Mouse (Mus musculus) layer of hippocampus, adult 18-20 months (tissue): Measurements from ENCODE around the gene Nos1ap. TPM values are rescaled to one million over a fixed set of nuclear protein-coding genes. Genes with fewer than 3 reads are reported as not detected.

ENCODE experiments used
- DNase-seq, 2 experiments: peaks; one replicate each; pipeline ENCODE4 v3.0.0; 2022; ENCODE audit warnings: low spot score in 2 of 2
- total RNA-seq, 2 experiments: library from RNA; stranded (reverse); gene quantifications; 2 replicates each; pipeline ENCODE4 v1.2.3; 2021

Nos1ap gene
- total RNA-seq, 2 experiments from 2014 or later: 187 to 213 TPM

GRCm38 (mm10) chr1:170303103-170303502, 286.6 kb downstream of the Nos1ap start:
- no peak for DNase-seq

- DNase-seq: no peak
These were observed 287.2 kb downstream of the Nos1ap start for GRCm38 (mm10) chr1:170302456-170302855.

GRCm38 (mm10) chr1:170301686-170302085, 288.0 kb downstream of the Nos1ap start:
- no peak for DNase-seq

- no peak for DNase-seq
These were observed 290.2 kb downstream of the Nos1ap start for GRCm38 (mm10) chr1:170299496-170299895.

- DNase-seq: peak in 1 of 2 experiments; percentile 32
These were observed 294.7 kb downstream of the Nos1ap start for GRCm38 (mm10) chr1:170294786-170295570.

- no peak for DNase-seq
These were observed 296.4 kb downstream of the Nos1ap start for GRCm38 (mm10) chr1:170293257-170293656.

GRCm38 (mm10) chr1:170292239-170292951, 297.3 kb downstream of the Nos1ap start:
- peak; percentile 47 to 88 for DNase-seq

GRCm38 (mm10) chr1:170282415-170283129, 307.1 kb downstream of the Nos1ap start:
- DNase-seq: no peak

- DNase-seq: no peak
These were observed 312.6 kb downstream of the Nos1ap start, which contains the start of gene Sh2d1b1 for GRCm38 (mm10) chr1:170277016-170277415. Gene Sh2d1b1, plus strand, starts transcription at chr1:170277320.

GRCm38 (mm10) chr1:170273252-170273651, 316.4 kb downstream of the Nos1ap start:
- DNase-seq: no peak

GRCm38 (mm10) chr1:170270696-170271095, 319.0 kb downstream of the Nos1ap start:
- DNase-seq: no peak

GRCm38 (mm10) chr1:170270281-170270680, 319.4 kb downstream of the Nos1ap start:
- DNase-seq: no peak

- DNase-seq: peak; percentile 86 to 89
These were observed 334.1 kb downstream of the Nos1ap start for GRCm38 (mm10) chr1:170255560-170255910.

- DNase-seq: no peak
These were observed 334.6 kb downstream of the Nos1ap start for GRCm38 (mm10) chr1:170254893-170255559.

Other genes starting within 250 kb of the Nos1ap start
- gene Olfml2b, start 54.7 kb upstream of the Nos1ap start, total RNA-seq: 10 to 100 TPM; 38.6 to 43.0 TPM